Mouse (Mus musculus) retina, adult 2 months (tissue): ENCODE measurements around the gene Gm5460.

Source experiments
- DNase-seq: peaks from one replicate; pipeline ENCODE4 v3.0.0-alpha.2; 2012; ENCODE audit warnings: low read depth, low spot score

The Gm5460 gene

DNA sequence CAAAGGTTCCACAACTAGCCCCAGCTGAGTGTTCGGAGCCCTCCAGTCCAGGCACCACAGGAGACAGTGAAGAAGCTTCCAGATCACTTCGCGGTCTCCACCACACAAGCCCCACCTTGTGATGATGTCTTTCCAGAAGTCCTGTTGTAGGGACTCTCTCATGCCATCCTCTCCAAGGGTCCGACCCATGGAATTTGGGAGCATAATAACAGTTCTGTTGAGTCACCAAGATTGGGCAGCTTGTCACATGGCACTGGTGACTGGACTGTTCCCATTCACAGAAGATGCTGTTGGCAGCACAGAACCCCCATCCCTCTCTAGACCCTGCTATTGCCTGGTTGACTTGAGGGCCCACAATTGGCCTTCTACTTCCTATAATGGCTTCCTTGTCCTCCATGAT is at the start of gene Gm5460:
Gm5460 (plus strand) TSS at position 378 of the 400 bp plus-strand sequence.
- no peak for DNase-seq

GRCm38 (mm10) chr14:33972679-33973078 is 43.9 kb upstream of the Gm5460 start:
- DNase-seq, result no peak

DNA sequence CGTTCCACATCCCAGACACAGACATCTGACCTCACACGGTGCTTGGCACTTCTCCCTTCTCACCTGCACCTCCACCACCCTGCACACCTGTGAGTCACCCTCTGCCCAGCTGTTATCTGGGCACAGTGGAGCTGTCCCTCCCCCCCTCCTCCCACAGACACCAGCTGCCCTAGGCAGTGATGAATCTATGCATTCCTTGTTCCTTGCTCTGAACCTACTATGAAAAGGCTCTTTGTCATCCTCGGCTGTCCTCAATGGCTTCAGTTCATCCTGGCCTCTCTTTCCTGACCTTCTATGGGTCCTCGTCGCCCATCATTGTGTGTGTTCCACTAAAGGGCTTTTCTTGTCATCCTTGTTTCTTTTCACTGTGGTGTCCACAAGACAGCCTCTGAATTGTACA is 41.8 kb upstream of the Gm5460 start:
- no peak for DNase-seq

- DNase-seq, result no peak
Measured at GRCm38 (mm10) chr14:33977748-33978147, 38.8 kb upstream of the Gm5460 start.

DNA sequence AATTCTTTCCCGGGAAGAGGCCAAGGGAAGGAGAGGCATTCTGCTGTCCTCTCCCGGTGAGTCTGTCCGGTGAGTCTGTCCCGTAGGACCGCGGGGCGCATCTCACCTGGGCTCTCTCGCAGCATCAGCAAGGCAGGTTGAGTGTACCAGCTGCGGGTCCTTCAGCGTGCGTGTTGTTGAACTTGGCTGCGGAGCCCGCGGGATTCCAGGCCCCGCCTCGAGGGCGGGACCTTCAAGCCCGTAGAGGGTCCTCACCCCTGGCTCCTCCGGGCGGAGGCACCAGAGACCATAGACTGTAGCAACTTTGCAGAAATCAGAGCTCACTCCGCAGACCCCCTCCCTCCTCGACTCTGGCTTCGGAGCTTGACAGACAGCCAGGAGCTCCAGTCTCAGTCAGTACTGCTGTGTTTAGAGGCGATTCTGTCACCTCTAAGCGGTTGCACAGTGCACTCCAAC is 37.9 kb upstream of the Gm5460 start, which contains the start of gene Zfp488:
Zfp488 (minus strand) TSS at position 161 of the 456 bp plus-strand sequence.
- no peak for DNase-seq

DNA sequence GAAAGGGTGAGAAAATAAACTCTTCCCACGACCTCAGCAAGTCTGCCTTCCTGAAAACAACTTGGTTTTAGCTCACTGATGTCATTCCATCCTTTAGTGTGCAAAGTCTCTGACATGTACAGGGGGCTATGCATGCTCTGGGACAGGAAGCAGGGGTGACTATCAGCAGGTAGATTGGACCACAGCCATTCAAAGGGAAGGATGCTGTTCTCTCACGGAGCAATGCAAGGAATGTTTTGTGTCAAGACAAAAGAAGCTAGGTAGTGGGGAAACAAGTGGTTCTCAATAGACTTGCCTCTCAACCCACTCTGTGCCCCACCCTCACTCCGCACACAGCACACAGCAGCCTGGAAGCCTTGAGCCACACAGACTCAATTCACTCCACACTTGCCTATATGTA is 27.4 kb upstream of the Gm5460 start:
- no peak for DNase-seq

DNA sequence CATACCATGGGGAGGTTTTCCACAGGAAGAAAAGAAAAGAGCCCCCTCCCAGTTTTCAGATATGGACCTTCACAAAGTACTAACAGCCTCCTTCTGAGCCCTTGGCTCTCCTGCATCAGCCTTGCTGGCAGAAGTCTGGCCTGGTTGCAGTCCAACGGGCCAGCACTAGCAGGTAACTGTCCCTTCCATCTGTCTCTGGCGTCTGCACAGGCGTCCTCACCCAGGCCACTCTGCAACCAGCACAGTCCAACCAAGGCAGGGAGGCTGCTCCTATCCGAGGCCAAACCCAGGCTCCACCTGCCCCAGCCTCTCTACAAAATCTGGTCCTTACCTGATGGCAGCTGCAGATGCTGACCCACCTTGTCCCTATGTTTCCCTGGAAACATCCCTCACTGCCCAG is 24.6 kb upstream of the Gm5460 start:
- no peak for DNase-seq

DNA sequence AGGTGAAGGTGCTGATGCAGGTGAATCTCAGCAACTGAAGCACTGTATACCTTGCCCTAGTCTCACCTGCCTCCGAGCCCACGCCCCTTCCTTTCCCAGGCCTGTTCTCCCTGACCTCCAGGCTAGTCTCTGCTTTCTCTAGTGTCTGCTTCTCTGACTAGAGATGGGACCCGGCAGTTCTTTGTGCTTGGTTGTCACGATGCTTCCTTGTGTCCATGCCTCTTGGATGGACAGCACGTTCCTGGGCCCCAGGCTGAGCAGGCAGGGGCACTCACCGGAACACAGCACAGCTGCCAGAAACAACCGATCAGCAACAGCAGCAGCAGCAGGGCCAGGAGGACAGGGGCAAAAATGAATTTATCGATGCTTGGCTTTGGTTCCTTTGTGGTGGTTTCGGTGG is 23.5 kb upstream of the Gm5460 start:
- DNase-seq, result no peak

- no peak for DNase-seq
Measured at GRCm38 (mm10) chr14:33993521-33994289, 22.9 kb upstream of the Gm5460 start.

- DNase-seq, result peak; percentile 22
Measured at GRCm38 (mm10) chr14:33997427-33997826, 19.1 kb upstream of the Gm5460 start.

DNA sequence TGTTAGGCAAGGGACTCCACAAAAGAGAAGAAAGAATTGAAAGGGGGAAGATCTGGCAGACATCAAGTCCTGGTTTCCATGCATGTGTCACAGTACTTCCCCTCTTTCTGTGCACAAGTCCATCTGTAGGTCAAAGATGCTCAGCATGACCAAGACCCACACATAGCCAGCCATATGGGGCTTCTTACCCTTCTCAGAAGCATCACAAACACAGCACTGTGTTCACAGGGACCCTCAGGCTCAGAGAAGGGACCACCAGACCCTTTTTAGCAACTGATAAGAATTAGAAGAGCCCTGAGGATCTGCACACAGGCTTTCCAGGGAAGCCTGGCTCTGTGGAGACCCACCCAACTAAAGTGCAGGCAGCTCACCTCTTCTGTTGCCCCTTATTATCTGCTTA is 16.5 kb upstream of the Gm5460 start:
- DNase-seq, result no peak

GRCm38 (mm10) chr14:34001445-34001844 is 15.1 kb upstream of the Gm5460 start:
- DNase-seq, result no peak

- DNase-seq, result no peak
Measured at GRCm38 (mm10) chr14:34002358-34002757, 14.2 kb upstream of the Gm5460 start.

DNA sequence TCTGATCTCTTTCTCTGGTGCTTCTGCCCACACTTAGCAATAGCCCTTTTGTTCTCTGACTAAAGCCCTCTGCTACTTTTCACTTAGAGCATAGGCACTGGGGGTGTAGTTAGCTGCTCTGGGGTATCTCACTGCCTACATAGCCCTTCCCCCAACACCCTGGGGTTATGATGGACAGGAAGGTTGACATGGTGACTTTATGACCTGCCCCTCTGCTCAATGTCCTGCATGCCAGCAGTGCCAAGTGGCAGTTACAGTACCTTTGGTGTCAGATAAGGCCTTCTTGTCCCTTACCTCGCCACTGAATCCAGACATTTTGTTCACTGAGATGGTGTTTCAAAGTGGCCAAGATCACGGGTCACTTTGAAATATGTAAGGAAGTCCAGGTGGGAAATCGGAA is 1.5 kb upstream of the Gm5460 start, which contains the start of gene Gm30083:
Gm30083 (minus strand) TSS at position 120 of the 400 bp plus-strand sequence.
- DNase-seq, result no peak

- no peak for DNase-seq
Measured at GRCm38 (mm10) chr14:34016938-34017337, 380 bp downstream of the Gm5460 start.

GRCm38 (mm10) chr14:34026710-34027109 is 10.2 kb downstream of the Gm5460 start:
- no peak for DNase-seq

GRCm38 (mm10) chr14:34033841-34034610 is 17.5 kb downstream of the Gm5460 start:
- DNase-seq, result peak; percentile 90

GRCm38 (mm10) chr14:34041241-34041640 is 24.7 kb downstream of the Gm5460 start:
- DNase-seq, result no peak

DNA sequence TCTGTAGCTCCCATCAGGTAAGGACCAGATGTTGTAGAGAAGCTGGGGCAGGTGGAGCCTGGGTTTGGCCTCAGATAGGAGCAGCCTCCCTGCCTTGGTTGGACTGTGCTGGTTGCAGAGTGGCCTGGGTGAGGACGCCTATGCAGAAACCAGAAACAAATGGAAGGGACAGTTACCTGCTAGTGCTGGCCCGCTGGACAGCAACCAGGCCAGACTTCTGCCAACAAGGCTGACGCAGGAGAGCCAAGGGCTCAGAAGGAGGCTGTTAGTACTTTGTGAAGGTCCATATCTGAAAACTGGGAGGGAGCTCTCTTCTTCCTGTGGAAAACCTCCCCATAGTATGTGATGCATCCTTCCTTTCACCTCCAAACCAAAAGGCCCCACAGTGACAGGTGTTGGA is 26.8 kb downstream of the Gm5460 start:
- DNase-seq, result no peak

DNA sequence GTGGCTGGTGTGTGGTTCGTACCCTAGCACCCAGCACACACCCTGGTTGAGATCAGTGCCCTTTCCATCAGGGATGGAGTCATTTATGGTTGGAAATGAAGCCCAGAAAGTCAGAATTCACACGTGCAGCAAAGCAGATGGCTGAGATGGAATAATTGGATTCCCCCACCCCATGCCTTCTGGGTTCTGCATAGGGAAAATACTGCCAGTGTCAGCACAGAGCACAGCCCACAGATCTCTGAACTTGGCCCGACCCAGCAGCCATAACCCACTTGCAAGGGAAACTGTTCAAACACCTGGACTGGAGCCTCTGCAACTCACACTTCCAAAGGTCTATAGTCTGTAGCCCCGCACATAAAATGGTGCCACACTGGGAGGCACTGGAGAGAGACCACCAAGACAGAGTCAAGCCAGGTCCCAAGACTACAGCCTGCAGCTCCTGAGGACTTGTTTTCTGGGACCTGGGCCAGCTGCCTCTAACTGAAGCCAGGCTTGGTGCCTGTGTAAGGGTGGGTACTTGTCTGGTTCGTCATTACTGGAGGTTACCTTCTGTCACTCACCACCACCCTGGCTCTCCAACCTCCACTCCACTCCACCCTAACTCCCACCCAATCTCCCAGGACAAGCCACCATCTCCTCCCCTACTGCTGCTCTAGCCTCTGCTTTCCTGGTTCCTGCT is 33.7 kb downstream of the Gm5460 start:
- no peak for DNase-seq

- DNase-seq, result no peak
Measured at GRCm38 (mm10) chr14:34052516-34052915, 36.0 kb downstream of the Gm5460 start, which contains the start of gene Antxrl. Gene Antxrl (plus strand): TSS chr14:34052707.

- no peak for DNase-seq
Measured at GRCm38 (mm10) chr14:34071665-34072064, 55.1 kb downstream of the Gm5460 start.
